Mouse (Mus musculus) limb, embryonic 10.5 days (tissue): ENCODE results near the gene Gm5129. TPM values are rescaled to one million over a fixed set of nuclear protein-coding genes. Genes with fewer than 3 reads are reported as not detected.
A peak's percentile ranks its signal among the peaks of the same experiment; 100 is the strongest.
"Not testable (repeated sequence)": the region's sequence is repeated elsewhere in the genome, so short reads cannot be mapped to it uniquely, and the experiment has no call there.

Source experiments
- DNase-seq: peaks from one replicate; pipeline ENCODE4 v3.0.0-alpha.2; 2017; ENCODE audit warnings: low spot score
- H3K27ac ChIP-seq: fragments of 300-500 bp; sonication (generic); 2 replicates; pipeline ENCODE4 v1.5.1; 2016; ENCODE audit warnings: mild to moderate bottlenecking
- H3K27me3 ChIP-seq: fragments of 300-500 bp; sonication (generic); 2 replicates; pipeline ENCODE4 v1.6.1; 2016; ENCODE audit warnings: low read depth, mild to moderate bottlenecking; ENCODE audit not compliant: poor library complexity, severe bottlenecking
- H3K36me3 ChIP-seq: fragments of 300-500 bp; sonication (generic); 2 replicates; pipeline ENCODE4 v1.6.1; 2016; ENCODE audit warnings: mild to moderate bottlenecking, moderate library complexity
- H3K4me1 ChIP-seq: fragments of 300-500 bp; sonication (generic); 2 replicates; pipeline ENCODE4 v1.6.1; 2016
- H3K4me3 ChIP-seq: fragments of 300-500 bp; sonication (generic); 2 replicates; pipeline ENCODE4 v1.5.1; 2016; ENCODE audit warnings: mild to moderate bottlenecking, moderate library complexity
- H3K9me3 ChIP-seq: fragments of 300-500 bp; sonication (generic); replicated peaks from 2 replicates; pipeline ENCODE4 v1.6.1; 2016; ENCODE audit warnings: mild to moderate bottlenecking
- WGBS: fragments of 180-500 bp; shearing (Covaris S2); methylation state at CpG from one replicate; pipeline ENCODE4 v1.1.7; 2016; 5-methylcytosine and 5-hydroxymethylcytosine counted together
- polyA plus RNA-seq: library from polyadenylated mRNA; unstranded; fragments of >200 nt; fragmentation: Nextera tagmentation; extraction: Ambion mirVana; gene quantifications from 2 replicates; pipeline ENCODE4 v1.2.1, GENCODE M21; 2016

Gene Gm5129
- polyA plus RNA-seq, 1 experiment from 2014 or later = 0.86 TPM

DNA sequence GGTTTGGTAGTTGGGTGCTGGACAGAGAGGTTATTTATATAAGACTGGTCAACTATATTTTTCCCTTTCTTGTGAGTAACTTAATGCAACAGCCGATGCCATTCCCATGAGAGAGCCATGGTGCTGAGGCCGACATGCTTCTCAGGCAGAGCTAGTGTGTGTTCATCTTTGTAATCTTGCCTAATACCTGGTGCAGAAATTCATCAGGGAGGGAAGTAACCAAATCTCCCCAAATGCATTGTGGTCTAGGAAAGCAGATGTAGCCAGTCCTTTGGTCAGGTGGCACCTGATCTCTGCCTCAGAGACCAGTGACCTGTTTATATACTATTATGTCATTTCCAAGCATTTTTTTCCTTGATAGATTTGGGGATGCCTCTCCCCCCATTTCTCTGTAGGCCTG, 11.9 kb upstream of the Gm5129 start:
- H3K27ac ChIP-seq = no peak overlapping the region
- WGBS = 98% methylated on average over 2 of the region's 2 CpGs
- no peak for DNase-seq
- no peaks in the 10 kb centered on the region for H3K27me3 ChIP-seq
- no peaks in the 10 kb centered on the region for H3K9me3 ChIP-seq
- no peaks in the 10 kb centered on the region for H3K4me1 ChIP-seq
- peaks cover 61% of the 10 kb centered on the region for H3K36me3 ChIP-seq
- H3K4me3 ChIP-seq = no peak overlapping the region

DNA sequence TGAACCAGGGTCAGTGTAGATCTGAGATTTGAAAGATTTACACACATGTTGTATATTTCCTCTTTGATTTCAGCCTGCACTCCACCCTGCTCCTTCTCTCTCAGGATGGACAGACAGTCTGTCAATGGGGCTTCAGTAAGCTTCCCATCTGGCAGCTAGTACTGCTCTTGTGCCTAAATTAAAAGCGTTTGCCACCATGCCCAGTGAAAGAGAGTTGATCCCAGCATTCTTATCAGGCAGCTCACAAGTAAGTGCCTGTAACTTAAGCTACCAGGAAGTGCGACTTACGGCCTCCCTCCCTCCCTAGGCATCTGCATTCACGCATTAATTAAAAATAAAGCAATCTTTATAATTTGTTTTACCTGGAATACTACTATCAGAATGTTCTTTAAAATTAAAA, 5.4 kb upstream of the Gm5129 start:
- Histone ChIP-seq H3K4me1 (peaks cover 15% of the 10 kb centered on the region), H3K27ac (no peak overlapping the region), H3K27me3 (no peaks in the 10 kb centered on the region), H3K36me3 (peaks cover 37% of the 10 kb centered on the region), H3K9me3 (no peaks in the 10 kb centered on the region), H3K4me3 (no peak overlapping the region)
- no peak for DNase-seq
- 83% methylated on average over 4 of the region's 4 CpGs for WGBS

DNA sequence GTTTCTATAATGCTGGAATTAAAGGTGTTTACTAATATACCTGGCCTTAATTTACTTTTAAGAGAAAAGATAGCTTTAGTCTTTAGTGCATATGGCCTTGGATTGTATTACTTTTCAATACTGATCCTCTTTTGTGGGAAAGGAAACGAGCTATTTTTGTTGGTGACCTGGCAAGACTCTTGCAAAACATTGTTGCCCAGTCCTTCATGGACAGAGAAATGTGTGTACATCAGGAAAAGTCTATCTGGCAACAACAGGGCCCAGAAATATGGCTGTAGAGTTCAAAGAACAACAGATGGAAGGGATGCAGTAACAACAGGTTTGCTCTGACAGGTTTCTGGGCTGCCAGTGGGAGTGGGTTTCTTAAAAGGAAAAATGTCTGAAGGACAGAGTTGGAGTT, 4.9 kb upstream of the Gm5129 start:
- Histone ChIP-seq H3K4me1 (peaks cover 15% of the 10 kb centered on the region), H3K4me3 (no peak overlapping the region), H3K27me3 (no peaks in the 10 kb centered on the region), H3K9me3 (no peaks in the 10 kb centered on the region), H3K36me3 (peaks cover 37% of the 10 kb centered on the region), H3K27ac (no peak overlapping the region)
- 91% methylated on average over 1 of the region's 1 CpGs for WGBS
- no peak for DNase-seq

DNA sequence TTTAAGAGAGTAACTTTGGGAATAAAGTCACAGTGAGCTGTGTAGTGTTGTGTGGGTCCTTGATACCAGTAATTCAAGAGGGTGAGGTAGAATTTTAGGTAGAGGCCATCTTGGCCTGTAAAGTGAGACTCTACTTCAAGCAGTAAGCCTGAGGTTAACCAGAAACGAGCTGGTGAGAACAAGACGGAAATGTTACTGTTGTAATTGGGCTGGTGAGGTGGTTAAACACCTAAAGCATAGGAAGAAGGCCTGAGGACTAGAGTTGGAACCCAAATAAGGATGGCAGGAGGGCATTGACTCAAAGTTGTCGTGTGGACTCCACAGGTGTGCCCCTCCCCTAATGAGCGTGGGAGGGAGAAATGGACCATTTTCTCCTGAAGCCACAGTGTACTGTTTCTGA, 2.3 kb upstream of the Gm5129 start:
- H3K36me3 ChIP-seq = peaks cover 25% of the 10 kb centered on the region
- no peak for DNase-seq
- H3K9me3 ChIP-seq = no peaks in the 10 kb centered on the region
- no peak overlapping the region for H3K27ac ChIP-seq
- H3K4me3 ChIP-seq = no peak overlapping the region
- H3K27me3 ChIP-seq = no peaks in the 10 kb centered on the region
- H3K4me1 ChIP-seq = peaks cover 15% of the 10 kb centered on the region
- WGBS = 80% methylated on average over 4 of the region's 4 CpGs

DNA sequence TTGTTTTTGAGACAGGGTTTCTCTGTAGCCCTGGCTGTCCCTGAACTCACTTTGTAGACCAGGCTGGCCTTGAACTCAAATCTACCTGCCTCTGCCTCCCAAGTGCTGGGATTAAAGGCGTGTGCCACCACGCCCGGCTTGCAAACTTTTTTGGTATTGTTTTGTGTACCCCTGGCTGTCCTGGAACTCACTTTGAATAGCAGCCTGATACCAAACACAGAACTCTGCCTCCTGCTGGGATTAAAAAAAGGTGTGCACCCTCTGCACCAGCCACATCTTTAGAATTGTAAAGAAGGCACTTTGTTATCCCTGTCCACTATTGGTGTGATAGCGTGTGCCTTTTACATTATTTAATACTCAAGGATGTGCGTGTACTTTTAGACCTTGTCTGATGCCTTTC, 1.7 kb upstream of the Gm5129 start:
- H3K4me1 ChIP-seq = peaks cover 15% of the 10 kb centered on the region
- H3K36me3 ChIP-seq = peaks cover 19% of the 10 kb centered on the region
- H3K9me3 ChIP-seq = no peaks in the 10 kb centered on the region
- no peak overlapping the region for H3K27ac ChIP-seq
- peak overlapping the region; percentile 78; the same call in 1 of the 2 replicates for H3K4me3 ChIP-seq
- no peak for DNase-seq
- H3K27me3 ChIP-seq = no peaks in the 10 kb centered on the region
- WGBS = 97% methylated on average over 5 of the region's 5 CpGs

DNA sequence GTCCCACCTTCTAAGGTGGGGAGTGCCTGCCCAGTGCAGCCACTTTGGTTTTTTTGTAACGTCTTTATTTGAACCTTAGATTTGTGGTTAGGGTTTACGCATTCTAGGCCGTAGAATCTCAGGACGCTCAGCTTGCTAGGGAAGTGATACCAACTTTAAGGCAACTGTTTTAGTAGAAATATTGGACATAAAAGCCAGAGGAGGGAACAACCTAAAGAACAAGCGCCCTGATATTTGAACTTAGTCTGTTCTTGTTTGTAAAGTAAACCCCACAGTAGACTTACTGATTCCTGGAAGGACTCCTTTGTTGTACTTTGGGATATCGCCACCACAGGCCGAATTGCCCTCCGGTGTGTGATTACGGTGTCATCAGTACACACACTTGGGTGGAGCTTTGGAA, 1.2 kb upstream of the Gm5129 start:
- Histone ChIP-seq H3K27me3 (no peaks in the 10 kb centered on the region), H3K4me3 (peak overlapping the region; percentile 78), H3K4me1 (peaks cover 15% of the 10 kb centered on the region), H3K9me3 (no peaks in the 10 kb centered on the region), H3K36me3 (peaks cover 14% of the 10 kb centered on the region), H3K27ac (peak overlapping the region; percentile 95; the same call in 1 of the 2 replicates)
- 63% methylated on average over 9 of the region's 9 CpGs for WGBS
- DNase-seq = no peak

DNA sequence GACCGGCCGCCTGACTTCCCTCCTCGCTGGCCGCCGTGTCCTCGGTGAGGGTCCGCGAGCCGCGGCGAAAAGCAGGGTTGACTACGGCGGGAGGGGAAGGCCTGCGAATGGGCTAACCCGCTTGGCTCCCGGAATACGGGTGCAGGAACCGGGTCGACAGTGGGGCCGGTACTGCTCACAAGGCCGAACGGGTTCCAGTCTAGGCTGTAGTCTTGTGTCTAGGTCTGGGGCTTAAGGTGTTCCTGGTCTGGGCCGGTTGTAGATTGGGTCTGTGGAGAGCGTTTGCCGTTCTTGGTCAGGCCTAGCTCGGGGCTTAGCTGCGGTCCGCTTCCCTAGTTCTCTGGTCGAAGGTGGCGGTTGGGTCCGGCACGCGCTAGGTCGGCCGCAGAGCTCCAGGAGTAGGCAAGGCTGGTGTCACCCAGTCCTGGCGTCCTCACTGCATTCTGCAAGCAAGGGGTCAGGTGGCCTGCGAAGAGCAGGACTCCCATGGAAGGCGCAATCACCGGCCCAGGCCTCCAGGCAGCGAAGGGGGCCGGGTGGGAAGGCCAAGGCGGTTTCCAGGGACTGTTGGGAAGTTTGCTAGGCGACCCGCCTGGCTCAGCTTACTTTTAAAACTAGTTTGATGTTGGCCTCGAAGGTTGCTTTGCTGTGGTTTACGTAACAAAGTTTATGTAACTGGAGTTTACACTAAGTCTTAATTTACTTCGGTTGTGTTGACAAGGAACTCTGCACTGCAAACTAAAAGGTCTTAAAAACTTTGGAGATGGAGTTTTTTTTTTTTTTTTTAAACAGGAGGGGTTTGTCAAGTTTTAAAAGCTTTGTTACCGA, 551 bp upstream of the Gm5129 start:
- no peak for DNase-seq
- 1% methylated on average over 48 of the region's 48 CpGs for WGBS

DNA sequence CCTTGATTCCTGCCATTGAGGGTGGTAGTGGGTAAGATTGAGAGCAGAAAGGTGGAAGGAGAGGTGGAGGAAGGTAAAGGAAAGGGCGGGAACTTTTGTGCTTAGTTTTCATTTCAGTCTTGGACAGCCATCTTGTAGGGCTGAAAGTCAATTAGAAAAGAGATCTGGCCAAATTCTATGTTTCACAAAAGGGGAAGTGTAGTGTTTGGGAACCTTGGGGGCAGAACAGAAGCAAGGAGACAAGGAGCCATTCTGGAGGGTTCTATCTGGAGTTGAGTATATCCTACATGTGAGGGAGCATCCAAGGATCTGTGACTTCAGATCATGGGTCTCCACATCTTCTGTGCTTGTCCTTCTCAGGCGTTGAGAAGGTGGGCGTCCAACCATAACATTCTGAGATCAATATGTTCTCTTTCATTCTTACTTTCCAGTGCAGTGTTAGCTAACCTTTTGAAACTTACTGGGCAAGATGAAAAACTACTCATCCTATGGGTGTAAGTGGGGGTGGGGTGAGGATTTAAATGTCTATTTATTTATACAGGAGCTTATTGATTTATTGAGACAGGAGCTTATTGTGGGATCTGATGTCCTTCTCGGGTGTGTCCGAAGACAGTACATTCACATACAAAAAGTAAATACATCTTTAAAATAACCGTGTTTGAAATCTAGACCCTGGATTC, 765 bp downstream of the Gm5129 start:
- H3K27ac ChIP-seq = peak overlapping the region; percentile 95
- H3K4me3 ChIP-seq = peak overlapping the region; percentile 78
- no peaks in the 10 kb centered on the region for H3K9me3 ChIP-seq
- DNase-seq = no peak
- H3K4me1 ChIP-seq = peaks cover 15% of the 10 kb centered on the region
- H3K36me3 ChIP-seq = 0 out of 2 replicates have a peak, but pooled peaks cover 5% of the 10 kb centered on the region
- no peaks in the 10 kb centered on the region for H3K27me3 ChIP-seq
- WGBS = 57% methylated on average over 6 of the region's 6 CpGs

More for the DNA sequence above, 551 bp upstream of the Gm5129 start:
- Histone ChIP-seq H3K27me3 (no peaks in the 10 kb centered on the region), H3K9me3 (no peaks in the 10 kb centered on the region), H3K4me1 (peaks cover 15% of the 10 kb centered on the region), H3K36me3 (0 out of 2 replicates have a peak, but pooled peaks cover 7% of the 10 kb centered on the region), H3K4me3 (peak overlapping the region; percentile 78), H3K27ac (peak overlapping the region; percentile 95)

DNA sequence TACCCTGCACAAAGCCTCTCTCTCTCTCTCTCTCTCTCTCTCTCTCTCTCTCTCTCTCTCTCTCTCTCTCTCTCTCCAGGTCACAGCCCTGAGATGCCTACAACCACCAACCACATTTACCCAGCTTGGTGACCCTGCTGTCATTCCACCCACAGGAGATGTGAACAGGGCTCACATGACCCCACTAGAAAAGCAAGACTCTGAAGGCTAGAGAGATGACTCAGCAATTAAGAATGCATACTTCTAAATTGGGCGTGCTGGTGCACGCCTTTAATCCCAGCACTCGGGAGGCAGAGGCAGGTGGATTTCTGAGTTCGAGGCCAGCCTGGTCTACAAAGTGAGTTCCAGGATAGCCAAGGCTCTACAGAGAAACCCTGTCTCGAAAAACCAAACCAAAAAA, 9.7 kb downstream of the Gm5129 start:
- 89% methylated on average over 5 of the region's 5 CpGs for WGBS
- not testable (repeated sequence) for DNase-seq

DNA sequence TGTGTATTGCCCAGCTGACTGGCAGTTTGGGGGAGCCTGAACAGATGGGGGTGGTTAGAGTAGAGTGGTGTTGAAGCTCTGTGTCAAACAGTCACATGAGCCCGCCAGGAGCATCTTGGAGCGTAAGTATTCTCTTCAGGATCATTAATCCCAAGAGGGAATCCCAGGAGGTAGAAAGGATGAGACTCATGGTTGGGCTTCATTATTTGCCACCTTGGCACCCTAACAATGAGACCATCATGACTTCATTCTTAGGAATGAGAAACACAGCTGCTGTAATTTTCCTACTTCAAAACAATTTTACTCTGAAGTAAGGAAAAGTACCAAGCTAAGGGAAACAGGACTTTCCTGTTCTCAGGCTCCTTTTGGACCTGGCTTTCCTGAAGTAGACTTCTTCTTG, 10.4 kb downstream of the Gm5129 start:
- Histone ChIP-seq H3K27me3 (no peaks in the 10 kb centered on the region), H3K4me1 (no peaks in the 10 kb centered on the region), H3K4me3 (no peak overlapping the region), H3K27ac (no peak overlapping the region), H3K9me3 (no peaks in the 10 kb centered on the region), H3K36me3 (no peaks in the 10 kb centered on the region)
- DNase-seq = no peak
- 89% methylated on average over 2 of the region's 2 CpGs for WGBS

More for the DNA sequence above, 9.7 kb downstream of the Gm5129 start:
- not testable (repeated sequence) for H3K27ac ChIP-seq, H3K4me1 ChIP-seq, H3K4me3 ChIP-seq, H3K36me3 ChIP-seq, H3K27me3 ChIP-seq, H3K9me3 ChIP-seq

DNA sequence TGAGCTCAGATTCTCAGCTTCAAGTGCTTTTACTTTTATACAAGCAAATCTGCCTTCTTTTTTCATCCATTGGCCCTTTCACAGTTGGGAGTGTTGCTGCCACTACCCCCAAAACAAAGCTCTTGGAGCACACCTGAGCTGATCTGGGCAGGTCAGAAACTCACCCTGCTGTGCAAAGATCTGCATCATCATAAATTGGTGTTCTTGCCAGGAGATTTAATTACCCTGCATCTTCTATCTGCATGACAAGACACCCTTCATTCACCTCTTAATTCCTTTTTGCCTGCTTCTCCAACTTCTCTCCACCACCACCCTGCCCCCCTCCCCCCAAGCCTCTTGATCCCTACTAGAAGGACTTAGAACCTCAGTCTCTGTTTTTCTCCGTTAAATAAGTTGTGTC, 14.6 kb downstream of the Gm5129 start:
- H3K36me3 ChIP-seq = no peaks in the 10 kb centered on the region
- no peak overlapping the region for H3K27ac ChIP-seq
- DNase-seq = no peak
- no peaks in the 10 kb centered on the region for H3K9me3 ChIP-seq
- WGBS = 29% methylated on average over 1 of the region's 1 CpGs
- H3K4me3 ChIP-seq = no peak overlapping the region
- no peaks in the 10 kb centered on the region for H3K27me3 ChIP-seq
- H3K4me1 ChIP-seq = no peaks in the 10 kb centered on the region

DNA sequence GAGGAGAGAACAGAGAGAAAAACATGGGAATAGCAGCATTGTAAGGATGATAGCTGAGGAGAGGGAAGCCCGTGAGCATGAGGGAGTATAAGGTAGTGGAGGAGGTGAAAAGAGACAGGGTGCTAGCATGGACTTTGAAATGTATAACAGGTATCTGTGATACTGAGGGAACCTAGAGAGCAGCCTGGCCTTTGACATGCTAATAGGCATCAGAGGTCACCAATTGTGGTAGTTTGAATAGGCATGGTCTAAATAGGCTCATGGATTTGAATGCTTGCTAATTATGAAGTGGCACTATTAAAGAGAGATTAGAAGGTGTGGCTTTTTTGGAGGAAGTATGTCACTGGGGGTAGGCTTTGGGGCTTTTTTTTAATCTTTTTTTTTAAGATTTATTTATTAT, 22.8 kb downstream of the Gm5129 start:
- WGBS = 44% methylated on average over 1 of the region's 1 CpGs
- Histone ChIP-seq H3K4me3 (no peak overlapping the region), H3K36me3 (no peaks in the 10 kb centered on the region), H3K9me3 (no peaks in the 10 kb centered on the region), H3K27me3 (no peaks in the 10 kb centered on the region), H3K27ac (no peak overlapping the region), H3K4me1 (peaks cover 12% of the 10 kb centered on the region; the same call in 1 of the 2 replicates)
- no peak for DNase-seq

DNA sequence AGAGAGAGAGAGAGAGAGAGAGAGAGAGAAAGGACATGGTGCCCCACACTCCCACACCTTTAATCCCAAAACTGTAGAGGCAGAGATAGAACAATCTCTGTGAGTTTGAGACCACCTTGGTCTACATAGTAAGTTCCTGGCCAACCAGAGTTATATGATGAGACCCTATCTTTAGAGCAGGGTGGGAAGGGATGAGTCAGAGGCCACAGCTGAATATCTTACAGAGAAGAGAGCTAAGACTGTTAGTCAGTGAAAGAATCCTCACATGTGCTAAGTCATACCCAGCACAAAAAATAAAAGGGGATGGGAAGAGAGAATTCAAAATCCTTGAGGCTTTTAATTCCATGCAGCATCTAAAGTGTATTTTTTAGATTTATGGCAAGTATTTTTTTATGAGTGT, 24.1 kb downstream of the Gm5129 start:
- no peak for DNase-seq
- Histone ChIP-seq H3K9me3 (no peaks in the 10 kb centered on the region), H3K36me3 (no peaks in the 10 kb centered on the region), H3K4me3 (no peak overlapping the region), H3K27me3 (no peaks in the 10 kb centered on the region), H3K4me1 (peaks cover 12% of the 10 kb centered on the region; the same call in 1 of the 2 replicates), H3K27ac (no peak overlapping the region)
